Mouse (Mus musculus): ENCODE results near the gene Bicra. TPM values are rescaled to one million over a fixed set of nuclear protein-coding genes. Genes with fewer than 3 reads are reported as not detected.

The Bicra gene
- 10 to 100 TPM; 75.2 to 82.1 TPM for total RNA-seq (2023)

GRCm38 (mm10) chr7:16047338-16048146, at the start of gene Bicra:
Gene Bicra (minus strand): TSS chr7:16047921.

GRCm38 (mm10) chr7:16061219-16062098, 13.7 kb upstream of the Bicra start, which contains the start of gene Zfp541:
Gene Zfp541 (plus strand): TSS chr7:16061814.

DNA sequence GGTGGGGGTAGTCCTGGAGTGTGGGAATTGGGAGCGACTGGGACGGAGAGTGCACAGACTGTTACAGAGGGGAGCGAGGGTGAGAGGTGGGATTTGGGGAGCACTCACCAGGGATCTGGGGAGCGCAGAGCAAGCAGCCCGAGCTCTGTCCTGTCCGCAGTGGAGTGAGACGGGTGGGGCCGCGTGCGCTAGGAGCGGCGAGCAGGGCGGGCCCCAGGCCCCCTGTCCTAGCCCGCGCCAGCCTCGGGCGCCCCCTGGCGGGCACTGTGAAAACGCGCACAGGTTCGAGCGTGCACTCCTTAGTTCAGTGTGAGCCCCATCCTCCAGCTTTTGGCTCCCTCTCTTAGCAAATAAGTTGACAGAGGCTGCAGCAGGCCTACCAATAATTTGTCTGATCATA, 80.4 kb downstream of the Bicra start, which contains the start of gene Ehd2:
Ehd2 (minus strand) TSS at position 256 of the 400 bp plus-strand sequence.

DNA sequence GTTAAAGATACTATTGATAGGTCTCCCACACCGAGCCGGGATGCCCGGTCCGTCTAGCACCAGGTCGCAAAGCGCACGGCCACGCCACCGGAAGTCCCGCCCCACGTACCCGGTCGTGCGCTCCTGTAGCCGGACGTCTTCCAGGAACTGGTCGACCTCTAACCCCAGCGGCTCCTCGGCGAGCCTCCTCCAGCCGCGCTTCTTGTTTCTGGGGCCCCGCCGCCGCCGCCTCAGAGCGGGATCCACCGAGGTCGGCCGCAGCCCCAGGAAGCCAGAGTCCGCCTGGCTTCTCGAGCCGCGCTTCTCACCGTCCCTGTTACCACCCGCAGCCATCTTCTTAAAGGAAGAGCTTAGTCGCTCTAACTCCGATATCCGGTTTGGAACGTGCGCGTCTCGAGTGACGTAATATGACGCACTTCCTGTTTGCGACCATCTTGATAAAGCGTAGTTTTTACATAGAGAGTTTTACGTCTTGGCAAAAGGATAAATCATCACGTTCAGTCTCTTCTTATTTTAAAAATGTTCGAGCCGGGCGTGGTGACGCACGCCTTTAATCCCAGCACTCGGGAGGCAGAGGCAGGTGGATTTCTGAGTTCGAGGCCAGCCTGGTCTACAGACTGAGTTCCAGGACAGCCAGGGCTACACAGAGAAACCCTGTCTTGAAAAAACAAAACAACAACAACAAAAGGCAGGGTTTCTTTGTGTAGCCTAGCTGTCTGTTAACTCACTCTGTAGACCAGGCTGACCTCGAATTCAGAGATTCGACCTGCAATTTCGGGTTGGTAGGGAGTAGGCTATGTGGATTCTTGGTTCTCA, 101.8 kb downstream of the Bicra start, which contains the start of gene Nop53:
Nop53 (minus strand) TSS at position 354 of the 816 bp plus-strand sequence.

GRCm38 (mm10) chr7:15922220-15922773, 125.4 kb downstream of the Bicra start, which contains the start of gene Selenow:
Gene Selenow (minus strand): TSS chr7:15922402.

Other genes starting within 250 kb of the Bicra start
- gene Obox6, start 208.2 kb downstream of the Bicra start, total RNA-seq (2023) = not detected
- gene Crx, start 168.0 kb downstream of the Bicra start, total RNA-seq (2023) = not detected
- gene Crxos, start 165.3 kb downstream of the Bicra start, total RNA-seq (2023) = not detected
- 100 to 1,000 TPM; 140 to 155 TPM for gene Selenow, start 125.5 kb downstream of the Bicra start, total RNA-seq (2023)
- 100 to 1,000 TPM; 437 to 465 TPM for gene Nop53, start 101.8 kb downstream of the Bicra start, total RNA-seq (2023)
- 1 to 10 TPM; 7.5 to 8.2 TPM for gene Ehd2, start 80.4 kb downstream of the Bicra start, total RNA-seq (2023)
- gene Zfp541, start 13.9 kb upstream of the Bicra start, total RNA-seq (2023) = not detected
- gene Napa, start 50.5 kb upstream of the Bicra start, total RNA-seq (2023) = 100 to 1,000 TPM; 266 to 309 TPM
- 10 to 100 TPM; 38.4 to 39.2 TPM for gene Kptn, start 72.0 kb upstream of the Bicra start, total RNA-seq (2023)
- gene Slc8a2, start 81.9 kb upstream of the Bicra start, total RNA-seq (2023) = under 1 TPM; 0.09 to 0.18 TPM
- 10 to 100 TPM; 17.0 to 21.1 TPM for gene Meis3, start 127.2 kb upstream of the Bicra start, total RNA-seq (2023)
- gene Dhx34, start 174.1 kb upstream of the Bicra start, total RNA-seq (2023) = 10 to 100 TPM; 49.7 to 55.6 TPM
- gene C5ar2, start 196.2 kb upstream of the Bicra start, total RNA-seq (2023) = 1 to 10 TPM; 2.6 to 4.1 TPM
- under 1 TPM in 1 of 2 experiments, not detected in 1; 0.32 TPM for gene C5ar1, start 211.6 kb upstream of the Bicra start, total RNA-seq (2023)
- gene Inafm1, start 225.7 kb upstream of the Bicra start, total RNA-seq (2023) = 10 to 100 TPM; 28.1 to 30.6 TPM
- gene Ccdc9, start 238.9 kb upstream of the Bicra start, total RNA-seq (2023) = 100 to 1,000 TPM; 323 to 369 TPM